Mouse (Mus musculus): Measurements from ENCODE around the gene Plscr3.

GRCm38 (mm10) chr11:69800138-69800391 is 46.1 kb upstream of the Plscr3 start:
- TF ChIP-seq ZC3H11A (IDR thresholded peaks at IDR 0.05; ENCODE audit: low read depth, low read length) (no peak), GATA1 (IDR thresholded peaks at IDR 0.05; ENCODE audit: low read depth, low read length) (no peak)

Measured in MEL (cell line).